Mouse (Mus musculus): Measurements from ENCODE around the gene Bcl9.

Gene Bcl9

DNA sequence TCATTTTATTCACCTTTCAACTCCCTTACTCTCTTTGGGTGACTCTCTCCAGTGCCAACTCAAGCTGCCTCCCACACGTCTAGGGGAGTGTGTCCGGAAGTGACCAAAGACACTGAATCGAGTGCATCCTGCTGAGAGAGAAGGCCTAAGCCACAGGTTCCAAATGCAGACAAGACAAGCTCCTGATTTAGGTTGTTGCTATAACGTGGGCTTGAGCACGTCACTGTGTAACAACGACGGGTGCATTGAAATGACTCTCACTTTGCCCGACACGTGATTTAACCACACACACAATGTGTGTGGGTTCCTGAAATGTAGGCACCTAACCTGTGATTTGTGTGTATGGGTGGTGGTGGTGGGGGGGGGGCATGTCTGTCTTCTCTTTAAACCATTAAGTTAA lies 3.4 kb downstream of the Bcl9 start:
- 41% methylated on average over 9 of the region's 9 CpGs for WGBS

DNA sequence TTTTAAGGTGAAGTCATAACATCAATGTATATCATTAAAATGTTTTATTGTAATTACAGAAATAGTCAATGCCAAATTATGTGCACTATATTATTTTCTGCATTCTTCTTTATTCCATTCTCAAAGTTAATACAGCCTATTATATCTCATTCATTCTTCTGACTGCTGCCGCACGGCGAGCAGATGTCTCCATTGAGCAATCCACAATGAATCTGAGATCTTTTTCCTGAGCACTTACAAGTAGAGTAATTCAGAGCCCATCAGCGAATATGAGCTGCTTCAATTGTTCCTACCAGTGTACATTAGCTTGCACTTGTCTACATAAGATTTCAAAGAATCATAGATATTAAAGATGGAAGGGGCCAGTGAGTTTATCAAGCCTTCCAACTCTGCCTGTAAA lies 12.8 kb downstream of the Bcl9 start:
- 80% methylated on average over 4 of the region's 4 CpGs for WGBS

- 53% methylated on average over 9 of the region's 9 CpGs for WGBS
Measured at GRCm38 (mm10) chr3:97284056-97284455, 13.7 kb downstream of the Bcl9 start.

DNA sequence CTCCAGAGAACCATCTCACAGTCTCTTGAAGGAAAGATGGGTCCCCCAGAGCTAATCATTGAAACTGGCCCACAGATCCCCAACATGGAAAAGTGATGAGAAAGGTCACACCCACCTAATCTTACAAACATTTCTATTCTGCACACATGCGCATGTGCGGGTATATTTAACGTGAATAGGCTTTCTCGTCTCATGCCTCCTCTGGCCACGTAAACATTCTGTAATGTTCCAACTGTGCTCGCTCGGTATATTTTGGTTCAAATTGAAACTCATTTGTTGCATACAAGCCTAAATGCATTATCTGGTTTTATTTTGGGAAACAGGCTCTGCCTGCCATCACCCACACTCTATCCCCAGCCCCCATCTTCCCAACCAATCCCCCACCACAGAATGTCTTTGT lies 16.3 kb downstream of the Bcl9 start:
- 72% methylated on average over 7 of the region's 7 CpGs for WGBS

DNA sequence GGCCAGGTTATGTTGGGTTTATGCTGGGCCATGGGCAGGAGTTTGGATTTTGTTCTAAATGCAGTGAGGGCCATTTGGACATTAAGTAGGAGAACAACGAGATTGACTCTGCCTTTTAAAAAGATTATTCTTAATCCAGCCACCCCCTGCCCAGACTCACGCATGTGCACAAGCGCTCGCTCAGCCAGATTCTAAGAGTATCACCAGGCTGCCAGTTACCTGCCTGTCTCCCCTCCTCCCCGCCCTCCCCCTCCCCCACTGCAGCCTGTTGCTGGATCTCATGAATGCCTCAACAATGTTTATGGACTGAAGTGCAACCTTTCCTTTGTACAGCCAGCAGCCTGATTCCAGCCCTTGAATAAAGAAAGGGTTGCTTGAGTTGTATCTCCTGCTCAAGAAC lies 22.0 kb downstream of the Bcl9 start:
- 83% methylated on average over 5 of the region's 5 CpGs for WGBS

GRCm38 (mm10) chr3:97274516-97275230 lies 23.0 kb downstream of the Bcl9 start:
- WGBS = 97% methylated on average over 15 of the region's 15 CpGs

GRCm38 (mm10) chr3:97273876-97274275 lies 23.8 kb downstream of the Bcl9 start:
- 86% methylated on average over 5 of the region's 5 CpGs for WGBS

GRCm38 (mm10) chr3:97265667-97266415 lies 31.9 kb downstream of the Bcl9 start:
- WGBS = 62% methylated on average over 15 of the region's 15 CpGs

GRCm38 (mm10) chr3:97262235-97262634 lies 35.5 kb downstream of the Bcl9 start:
- 100% methylated on average over 1 of the region's 1 CpGs for WGBS

- 64% methylated on average over 9 of the region's 9 CpGs for WGBS
Measured at GRCm38 (mm10) chr3:97255706-97256339, 41.9 kb downstream of the Bcl9 start.

GRCm38 (mm10) chr3:97254861-97255465 lies 42.8 kb downstream of the Bcl9 start:
- 55% methylated on average over 5 of the region's 5 CpGs for WGBS

DNA sequence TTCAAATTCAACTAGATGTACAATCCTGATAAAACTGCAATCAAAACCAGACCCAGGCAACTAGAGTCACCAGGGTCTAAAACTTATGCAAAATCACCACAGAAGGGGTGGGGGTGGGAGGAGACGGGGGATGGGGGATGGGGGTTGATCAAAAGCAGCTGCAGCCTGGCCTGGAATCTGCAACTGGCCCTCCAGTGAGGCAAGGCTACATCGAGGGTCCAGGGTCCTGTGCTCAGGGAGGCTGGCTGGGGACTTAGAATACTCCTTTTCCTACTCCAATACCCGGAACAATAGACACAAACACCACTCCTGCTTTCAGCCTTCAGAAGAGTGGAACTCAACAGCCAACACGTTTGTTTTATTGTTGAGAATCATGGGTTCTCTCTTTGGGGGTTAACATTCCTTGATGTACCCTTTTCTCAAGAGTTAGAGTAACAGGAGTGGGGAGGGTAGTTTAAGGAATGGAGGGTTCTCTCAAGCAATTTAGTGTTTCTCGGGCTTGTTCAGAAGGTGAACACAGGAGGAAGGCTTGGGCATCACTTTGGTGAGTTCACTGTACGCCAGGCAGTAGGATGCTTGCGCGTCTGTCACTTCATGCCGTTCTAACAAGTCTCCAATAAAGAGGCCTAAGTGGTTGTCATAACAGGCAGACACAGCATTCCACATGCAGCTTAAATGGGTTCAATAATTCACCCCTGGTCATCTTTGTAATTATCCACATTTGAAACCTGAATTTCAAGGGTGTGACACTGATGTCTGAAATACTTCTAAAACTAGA lies 43.7 kb downstream of the Bcl9 start:
- 75% methylated on average over 9 of the region's 9 CpGs for WGBS

GRCm38 (mm10) chr3:97252896-97253295 lies 44.8 kb downstream of the Bcl9 start:
- 91% methylated on average over 6 of the region's 6 CpGs for WGBS

GRCm38 (mm10) chr3:97242629-97243167 lies 55.0 kb downstream of the Bcl9 start:
- 73% methylated on average over 10 of the region's 10 CpGs for WGBS

GRCm38 (mm10) chr3:97241826-97242225 lies 55.9 kb downstream of the Bcl9 start:
- 66% methylated on average over 6 of the region's 6 CpGs for WGBS

DNA sequence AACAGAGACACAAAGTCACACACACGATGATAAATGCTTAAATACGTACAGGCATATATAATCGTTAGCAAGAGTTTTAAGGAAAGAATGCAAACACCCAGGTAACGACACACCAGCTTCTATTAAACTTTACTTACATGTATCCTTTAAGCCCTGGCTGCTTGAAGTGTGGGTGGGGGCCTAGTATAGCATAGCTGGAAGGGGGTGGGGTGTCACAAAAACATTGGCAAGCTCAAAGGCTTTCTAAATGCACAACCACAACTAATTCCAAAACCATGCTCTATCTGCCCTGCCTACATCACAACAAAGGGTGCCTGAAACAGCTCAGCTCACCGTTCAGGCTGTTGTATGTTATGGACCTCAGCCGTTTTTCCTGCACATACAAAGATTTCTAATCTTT lies 57.9 kb downstream of the Bcl9 start:
- WGBS = 64% methylated on average over 6 of the region's 6 CpGs

- 72% methylated on average over 5 of the region's 5 CpGs for WGBS
Measured at GRCm38 (mm10) chr3:97239316-97239715, 58.4 kb downstream of the Bcl9 start.

- 82% methylated on average over 2 of the region's 2 CpGs for WGBS
Measured at GRCm38 (mm10) chr3:97238521-97238920, 59.2 kb downstream of the Bcl9 start.

- 97% methylated on average over 2 of the region's 2 CpGs for WGBS
Measured at GRCm38 (mm10) chr3:97237403-97237802, 60.3 kb downstream of the Bcl9 start.

DNA sequence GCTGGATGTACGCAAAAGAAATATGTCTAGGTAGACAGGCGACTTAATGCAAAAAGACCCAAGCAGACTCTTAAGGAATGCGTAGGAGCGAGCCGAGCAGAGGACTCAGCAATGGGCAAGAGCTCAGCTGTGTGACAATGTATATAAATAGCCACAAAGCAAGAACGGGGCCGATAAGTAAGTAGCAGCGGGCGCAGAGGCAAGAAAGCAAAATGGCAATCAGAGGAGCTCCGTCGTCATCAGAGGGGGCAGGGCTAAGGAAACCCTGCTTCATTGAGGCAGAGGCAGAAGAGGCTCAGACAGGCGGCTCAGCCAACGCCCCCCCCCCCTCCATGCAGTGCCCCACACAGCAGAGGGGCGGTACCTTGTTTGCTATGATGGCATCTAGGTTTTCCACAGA lies 62.9 kb downstream of the Bcl9 start:
- 61% methylated on average over 14 of the region's 14 CpGs for WGBS

DNA sequence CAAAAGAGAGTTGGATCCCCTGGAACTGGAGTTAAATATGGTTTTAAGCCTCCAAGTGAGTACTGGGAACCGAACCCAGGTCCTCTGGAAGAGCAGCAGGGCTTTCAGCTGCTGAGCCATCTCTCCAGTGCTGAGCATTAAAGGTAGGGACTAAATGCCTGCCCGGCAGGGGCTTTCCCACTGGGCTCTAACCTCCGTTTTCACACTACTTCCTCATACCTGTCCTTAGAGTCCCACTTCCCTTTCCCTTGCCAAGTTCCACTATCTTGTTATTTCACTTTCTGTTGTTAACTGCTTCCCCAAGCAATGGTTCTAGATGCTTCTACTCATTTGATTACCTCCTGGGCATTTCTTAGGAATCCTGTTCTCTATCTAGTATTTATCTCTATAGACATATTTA lies 65.4 kb downstream of the Bcl9 start:
- 76% methylated on average over 3 of the region's 3 CpGs for WGBS

All from cerebral cortex, adult 2 months (tissue).